Mouse (Mus musculus): ENCODE measurements around the gene Dppa3. TPM values are rescaled to one million over a fixed set of nuclear protein-coding genes. Genes with fewer than 3 reads are reported as not detected.
A peak's percentile ranks its signal among the peaks of the same experiment; 100 is the strongest.
"Not testable (repeated sequence)": the region's sequence is repeated elsewhere in the genome, so short reads cannot be mapped to it uniquely, and the experiment has no call there.

The Dppa3 gene
- polyA plus RNA-seq, 1 experiment from 2014 or later, result not detected

GRCm38 (mm10) chr6:122616022-122616421, 10.2 kb upstream of the Dppa3 start:
- Histone ChIP-seq H3K27ac (no peak overlapping the region), H3K36me3 (no peaks in the 10 kb centered on the region), H3K4me1 (no peaks in the 10 kb centered on the region), H3K4me2 (no peak overlapping the region), H3K9me3 (replicated peaks) (no peaks in the 10 kb centered on the region), H3K9ac (no peak overlapping the region), H3K4me3 (replicated peaks) (no peak overlapping the region), H3K27me3 (no peaks in the 10 kb centered on the region)
- 60% methylated on average over 3 of the region's 3 CpGs for WGBS
- no peak for ATAC-seq (replicated peaks; ENCODE audit: low FRiP score)

GRCm38 (mm10) chr6:122621066-122621465, 5.1 kb upstream of the Dppa3 start:
- Histone ChIP-seq H3K9me3 (replicated peaks) (no peaks in the 10 kb centered on the region), H3K36me3 (no peaks in the 10 kb centered on the region), H3K27ac (no peak overlapping the region), H3K4me3 (replicated peaks) (no peak overlapping the region), H3K4me1 (no peaks in the 10 kb centered on the region), H3K27me3 (no peaks in the 10 kb centered on the region), H3K4me2 (no peak overlapping the region), H3K9ac (no peak overlapping the region)
- 89% methylated on average over 6 of the region's 6 CpGs for WGBS
- ATAC-seq (replicated peaks; ENCODE audit: low FRiP score), result no peak

DNA sequence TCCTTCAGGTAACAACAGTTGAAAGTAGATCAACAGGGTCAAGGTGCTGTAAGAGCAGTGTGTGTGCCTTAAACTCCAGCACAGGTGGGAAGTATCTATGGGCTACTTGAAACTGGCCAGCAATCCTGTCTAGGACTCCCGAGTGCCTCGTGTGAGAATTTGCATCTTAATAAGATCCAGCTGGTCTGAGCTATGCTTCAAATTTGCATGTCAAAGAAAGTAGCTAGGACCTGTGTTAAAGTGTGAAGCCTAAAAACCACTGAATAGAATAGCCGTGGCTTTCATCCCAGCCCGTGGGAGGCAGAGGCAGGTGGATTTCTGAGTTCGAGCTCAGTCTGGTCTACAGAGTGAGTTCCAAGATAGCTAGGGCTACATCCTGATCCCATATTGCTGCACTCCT, 1.7 kb upstream of the Dppa3 start:
- Histone ChIP-seq H3K9ac (no peak overlapping the region), H3K4me2 (no peak overlapping the region), H3K27ac (no peak overlapping the region), H3K27me3 (0 out of 2 replicates have a peak, but pooled peaks cover 4% of the 10 kb centered on the region), H3K36me3 (no peaks in the 10 kb centered on the region), H3K9me3 (replicated peaks) (no peaks in the 10 kb centered on the region), H3K4me1 (no peaks in the 10 kb centered on the region), H3K4me3 (replicated peaks) (no peak overlapping the region)
- 55% methylated on average over 5 of the region's 5 CpGs for WGBS
- ATAC-seq (replicated peaks; ENCODE audit: low FRiP score), result no peak

DNA sequence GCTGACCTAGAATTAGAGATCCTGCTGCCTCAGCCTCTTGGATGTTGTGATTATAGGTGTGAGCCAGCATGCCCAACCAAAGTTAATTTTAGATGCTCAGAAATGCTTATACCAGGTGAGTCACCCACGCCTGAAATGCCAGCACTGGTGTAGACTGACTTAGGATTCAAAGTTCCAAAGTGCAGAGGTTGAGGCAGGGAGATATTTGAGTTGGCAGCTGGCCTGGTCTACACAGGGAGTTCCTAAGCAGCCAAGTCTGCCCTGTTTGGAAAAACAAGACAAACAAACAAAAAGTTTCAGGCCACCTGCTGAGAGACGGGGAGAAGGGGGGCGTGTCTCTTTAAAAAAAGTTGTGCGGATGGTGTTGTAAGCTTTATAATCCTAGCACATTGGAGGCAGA, 1.1 kb upstream of the Dppa3 start:
- H3K4me3 ChIP-seq (replicated peaks), result no peak overlapping the region
- H3K27ac ChIP-seq, result no peak overlapping the region
- 0 out of 2 replicates have a peak, but pooled peaks cover 4% of the 10 kb centered on the region for H3K27me3 ChIP-seq
- no peak for ATAC-seq (replicated peaks; ENCODE audit: low FRiP score)
- no peaks in the 10 kb centered on the region for H3K9me3 ChIP-seq (replicated peaks)
- 68% methylated on average over 4 of the region's 4 CpGs for WGBS
- H3K9ac ChIP-seq, result no peak overlapping the region
- H3K4me1 ChIP-seq, result no peaks in the 10 kb centered on the region
- no peaks in the 10 kb centered on the region for H3K36me3 ChIP-seq
- no peak overlapping the region for H3K4me2 ChIP-seq

DNA sequence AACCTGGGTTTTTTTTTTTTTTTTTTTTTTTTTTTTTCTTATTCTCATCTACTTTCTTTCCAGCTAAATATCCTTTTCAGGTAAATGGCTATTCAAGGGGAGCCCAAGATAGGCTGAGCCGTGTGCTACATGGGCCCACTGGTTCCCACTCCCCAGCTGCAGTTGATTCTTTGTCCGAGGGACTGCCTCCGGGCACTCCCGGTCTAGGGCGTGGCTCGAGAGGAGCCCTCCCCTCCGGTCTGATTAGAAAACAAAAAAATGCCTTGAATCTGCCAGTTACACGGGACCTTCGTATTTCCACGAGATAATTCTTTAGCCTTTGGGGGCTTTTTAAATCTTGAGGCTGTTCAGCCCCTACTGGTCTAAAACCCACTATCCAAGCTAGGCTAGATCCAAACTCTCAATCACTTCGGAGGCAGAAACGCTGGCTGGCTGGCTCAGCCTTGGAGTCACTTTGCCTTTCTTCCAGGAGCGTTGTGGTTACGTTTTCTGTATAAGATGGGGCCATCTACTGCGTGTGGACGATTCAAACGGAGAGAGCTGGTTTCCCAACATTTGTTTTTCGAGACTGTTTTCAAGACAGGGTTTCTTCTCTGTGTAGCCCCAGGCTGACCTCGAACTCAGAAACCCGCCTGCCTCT, 1.4 kb downstream of the Dppa3 start:
- Histone ChIP-seq H3K27ac (no peak overlapping the region), H3K4me1 (no peaks in the 10 kb centered on the region), H3K4me2 (peak overlapping the region; percentile 49), H3K4me3 (replicated peaks) (peak overlapping the region; percentile 13; the same call in 1 of the 2 replicates), H3K36me3 (no peaks in the 10 kb centered on the region), H3K27me3 (0 out of 2 replicates have a peak, but pooled peaks cover 4% of the 10 kb centered on the region), H3K9me3 (replicated peaks) (no peaks in the 10 kb centered on the region), H3K9ac (no peak overlapping the region)
- 42% methylated on average over 20 of the region's 20 CpGs for WGBS
- no peak for ATAC-seq (replicated peaks; ENCODE audit: low FRiP score)

GRCm38 (mm10) chr6:122633411-122633810, 7.2 kb downstream of the Dppa3 start:
- Histone ChIP-seq H3K4me3 (replicated peaks) (no peak overlapping the region), H3K27ac (no peak overlapping the region), H3K4me1 (no peaks in the 10 kb centered on the region), H3K9me3 (replicated peaks) (no peaks in the 10 kb centered on the region), H3K4me2 (no peak overlapping the region), H3K27me3 (no peaks in the 10 kb centered on the region), H3K36me3 (no peaks in the 10 kb centered on the region), H3K9ac (no peak overlapping the region)
- WGBS, result 55% methylated on average over 9 of the region's 9 CpGs
- no peak for ATAC-seq (replicated peaks; ENCODE audit: low FRiP score)

DNA sequence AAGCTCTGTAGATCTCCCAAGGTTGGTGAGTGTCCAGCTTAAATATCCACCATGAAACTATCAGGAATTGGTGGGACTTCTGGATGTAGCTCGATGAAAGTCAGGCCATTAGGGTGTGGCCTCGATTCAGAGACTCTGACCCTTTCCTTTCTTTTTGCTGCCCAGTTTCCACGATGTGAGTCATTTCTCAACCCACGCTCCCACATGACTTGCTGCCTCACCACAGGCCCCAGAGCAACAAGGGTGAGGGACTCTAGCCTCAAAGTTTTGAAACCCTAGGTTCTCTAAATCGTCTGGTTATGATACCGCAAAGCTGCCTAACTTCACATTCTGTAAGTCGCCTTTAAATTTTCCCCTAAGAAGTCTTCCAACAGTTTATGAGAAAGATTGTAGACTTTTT, 9.1 kb downstream of the Dppa3 start:
- Histone ChIP-seq H3K9me3 (replicated peaks) (no peaks in the 10 kb centered on the region), H3K9ac (no peak overlapping the region), H3K4me2 (no peak overlapping the region), H3K36me3 (no peaks in the 10 kb centered on the region), H3K27ac (no peak overlapping the region), H3K4me1 (no peaks in the 10 kb centered on the region), H3K27me3 (no peaks in the 10 kb centered on the region), H3K4me3 (replicated peaks) (no peak overlapping the region)
- WGBS, result 83% methylated on average over 7 of the region's 7 CpGs
- no peak for ATAC-seq (replicated peaks; ENCODE audit: low FRiP score)

- Histone ChIP-seq H3K4me3 (replicated peaks) (no peak overlapping the region), H3K27ac (no peak overlapping the region), H3K27me3 (no peaks in the 10 kb centered on the region), H3K9me3 (replicated peaks) (no peaks in the 10 kb centered on the region), H3K9ac (no peak overlapping the region), H3K36me3 (no peaks in the 10 kb centered on the region), H3K4me1 (no peaks in the 10 kb centered on the region), H3K4me2 (no peak overlapping the region)
- no peak for ATAC-seq (replicated peaks; ENCODE audit: low FRiP score)
- 80% methylated on average over 3 of the region's 3 CpGs for WGBS
These were observed 10.5 kb downstream of the Dppa3 start for GRCm38 (mm10) chr6:122636666-122637065.

- ATAC-seq (replicated peaks; ENCODE audit: low FRiP score), result not testable (repeated sequence)
These were observed 11.4 kb downstream of the Dppa3 start for GRCm38 (mm10) chr6:122637566-122637965.

DNA sequence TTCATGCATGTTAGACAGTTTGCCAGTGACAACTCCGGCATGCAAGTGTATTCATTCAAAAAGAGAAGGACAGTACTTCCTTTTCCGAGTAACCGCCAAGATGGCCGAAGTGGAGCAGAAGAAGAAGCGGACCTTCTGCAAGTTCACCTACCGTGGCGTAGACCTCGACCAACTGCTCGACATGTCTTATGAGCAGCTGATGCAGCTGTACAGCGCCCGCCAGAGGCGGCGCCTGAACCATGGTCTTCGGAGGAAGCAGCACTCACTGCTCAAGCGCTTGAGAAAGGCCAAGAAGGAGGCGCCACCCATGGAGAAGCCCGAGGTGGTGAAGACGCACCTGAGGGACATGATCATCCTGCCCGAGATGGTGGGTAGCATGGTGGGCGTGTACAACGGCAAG, 18.0 kb downstream of the Dppa3 start:
- not testable (repeated sequence) for H3K27me3 ChIP-seq; ATAC-seq (replicated peaks; ENCODE audit: low FRiP score); H3K27ac ChIP-seq; H3K4me1 ChIP-seq; H3K4me3 ChIP-seq (replicated peaks); H3K36me3 ChIP-seq; H3K4me2 ChIP-seq; H3K9ac ChIP-seq; H3K9me3 ChIP-seq (replicated peaks)
- 91% methylated on average over 21 of the region's 21 CpGs for WGBS

More at GRCm38 (mm10) chr6:122637566-122637965, 11.4 kb downstream of the Dppa3 start:
- not testable (repeated sequence) for H3K9me3 ChIP-seq (replicated peaks); H3K27ac ChIP-seq; H3K4me1 ChIP-seq; H3K27me3 ChIP-seq; H3K9ac ChIP-seq; H3K4me2 ChIP-seq; H3K4me3 ChIP-seq (replicated peaks); H3K36me3 ChIP-seq
- 57% methylated on average over 4 of the region's 4 CpGs for WGBS

DNA sequence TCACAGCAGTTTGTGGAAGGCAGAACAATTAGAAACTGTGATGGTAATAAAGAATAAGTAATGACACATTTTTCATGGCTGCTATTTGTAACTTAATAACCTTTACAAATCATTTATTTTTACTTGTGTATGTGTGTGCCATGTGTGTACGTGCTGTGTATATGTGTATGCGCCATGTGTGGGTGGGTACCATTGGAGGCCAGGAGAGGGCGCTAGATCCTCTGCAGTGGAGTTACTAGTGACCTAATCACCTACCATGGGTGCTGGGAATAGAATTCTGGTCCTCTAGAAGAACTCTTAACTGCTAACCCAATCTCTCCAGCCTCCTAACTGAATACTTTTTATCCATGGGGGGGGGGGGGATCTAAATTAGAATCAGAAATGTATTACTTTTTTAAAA, 23.7 kb downstream of the Dppa3 start:
- Histone ChIP-seq H3K9ac (no peak overlapping the region), H3K27me3 (no peaks in the 10 kb centered on the region), H3K4me3 (replicated peaks) (no peak overlapping the region), H3K4me1 (no peaks in the 10 kb centered on the region), H3K9me3 (replicated peaks) (no peaks in the 10 kb centered on the region), H3K27ac (no peak overlapping the region), H3K36me3 (no peaks in the 10 kb centered on the region), H3K4me2 (no peak overlapping the region)
- WGBS, result 87% methylated on average over 3 of the region's 3 CpGs
- ATAC-seq (replicated peaks; ENCODE audit: low FRiP score), result no peak

DNA sequence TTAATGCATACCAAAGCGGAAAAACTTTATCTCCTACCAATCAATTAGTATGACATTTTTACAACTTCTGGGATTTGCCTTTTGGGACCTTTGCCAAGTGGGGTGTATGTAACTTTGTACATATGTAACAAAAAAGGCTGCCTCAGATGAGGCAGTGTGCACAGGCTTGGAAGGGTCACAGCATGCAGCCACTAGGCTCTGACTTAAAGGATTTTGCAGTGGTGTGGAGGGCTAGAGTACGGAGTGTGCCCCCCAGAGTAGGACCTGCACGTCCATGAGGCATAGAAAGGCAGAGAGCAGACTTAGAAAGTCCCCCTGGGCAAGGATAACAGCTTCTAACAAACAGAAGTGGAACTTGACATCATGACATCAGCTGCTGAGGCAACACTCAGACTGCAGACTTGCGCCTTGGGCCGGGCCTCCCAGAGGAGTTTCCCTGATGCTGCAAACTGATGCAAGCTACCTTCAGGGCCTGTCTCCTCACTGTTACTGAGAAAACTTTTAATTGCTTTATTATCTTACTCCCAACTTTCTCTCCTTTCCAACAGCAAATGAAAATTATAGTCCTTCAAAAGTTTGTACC, 24.3 kb downstream of the Dppa3 start:
- H3K27me3 ChIP-seq, result no peaks in the 10 kb centered on the region
- 63% methylated on average over 5 of the region's 5 CpGs for WGBS
- no peaks in the 10 kb centered on the region for H3K4me1 ChIP-seq
- ATAC-seq (replicated peaks; ENCODE audit: low FRiP score), result no peak
- no peak overlapping the region for H3K4me2 ChIP-seq
- H3K27ac ChIP-seq, result no peak overlapping the region
- H3K9ac ChIP-seq, result no peak overlapping the region
- no peaks in the 10 kb centered on the region for H3K9me3 ChIP-seq (replicated peaks)
- no peaks in the 10 kb centered on the region for H3K36me3 ChIP-seq
- H3K4me3 ChIP-seq (replicated peaks), result no peak overlapping the region

DNA sequence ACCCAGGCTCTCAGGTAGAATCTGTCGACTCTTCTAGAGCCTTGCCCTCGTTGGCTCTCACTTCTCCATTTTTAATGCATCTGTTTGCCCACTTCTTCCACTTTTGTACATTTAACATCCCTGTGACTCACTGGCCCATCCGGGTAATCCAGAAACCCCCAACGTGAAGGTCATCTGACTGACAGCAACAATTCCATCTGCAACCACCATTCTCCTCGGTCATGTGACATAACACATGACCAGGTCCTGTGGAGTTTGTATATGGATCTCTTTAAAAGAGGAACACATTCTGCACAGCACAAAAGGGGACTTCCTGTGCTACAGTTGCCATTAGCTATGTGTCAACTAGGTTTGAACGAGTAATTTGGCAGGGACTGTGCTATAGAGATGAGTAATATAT, 28.1 kb downstream of the Dppa3 start:
- Histone ChIP-seq H3K4me2 (no peak overlapping the region), H3K27ac (no peak overlapping the region), H3K9me3 (replicated peaks) (no peaks in the 10 kb centered on the region), H3K4me3 (replicated peaks) (no peak overlapping the region), H3K36me3 (no peaks in the 10 kb centered on the region), H3K4me1 (no peaks in the 10 kb centered on the region), H3K27me3 (no peaks in the 10 kb centered on the region), H3K9ac (no peak overlapping the region)
- WGBS, result 79% methylated on average over 6 of the region's 6 CpGs
- ATAC-seq (replicated peaks; ENCODE audit: low FRiP score), result no peak
